Mouse (Mus musculus): ENCODE measurements at regions not wholly inside any gene's neighbourhood (a gene's known extent, or its start where the extent isn't known, plus 50 kb on each side); places are given as distances from the start of the nearest gene placed in this dataset.
"Not testable (repeated sequence)": the region's sequence is repeated elsewhere in the genome, so short reads cannot be mapped to it uniquely, and the experiment has no call there.

DNA sequence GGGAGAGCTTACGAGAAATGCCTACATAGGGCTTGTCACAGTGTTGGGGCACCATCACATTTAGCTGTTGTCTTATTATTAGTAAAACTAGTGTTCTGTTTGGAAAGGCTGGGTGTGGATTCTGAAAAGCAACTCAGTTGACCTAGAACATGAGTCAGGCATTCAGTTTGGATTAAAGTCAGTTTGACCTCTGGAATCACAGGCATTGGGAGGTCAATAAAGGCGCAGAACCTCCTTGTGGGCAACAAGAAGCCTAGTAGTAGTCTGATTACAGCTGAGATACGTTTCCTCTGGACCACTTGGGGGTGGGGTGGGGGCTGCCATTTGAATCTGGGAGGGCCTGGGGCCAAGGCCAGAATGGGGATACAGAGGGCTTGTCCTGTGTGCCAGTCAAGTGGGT, 52.1 kb upstream of the Map3k1 start:
- DNase-seq = no peak

DNA sequence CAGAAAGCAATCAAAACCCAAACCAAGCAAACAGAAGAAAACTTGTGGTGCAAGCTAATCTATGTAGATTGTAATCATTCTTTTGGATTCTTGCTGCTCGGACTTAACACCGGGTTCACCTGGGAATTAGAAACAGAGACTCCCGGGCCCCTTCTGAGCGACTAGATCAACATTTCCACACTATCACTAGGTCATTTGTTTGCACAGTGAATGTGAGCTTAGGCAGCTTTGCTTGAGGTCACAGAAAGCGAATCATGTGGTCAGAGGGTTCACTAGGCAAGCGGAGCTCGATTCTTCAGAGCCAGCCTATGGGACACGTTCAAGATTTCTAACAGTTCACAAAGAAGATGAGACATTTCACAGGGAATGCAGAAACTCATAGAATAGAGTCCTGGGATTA, 53.5 kb upstream of the Map3k1 start:
- no peak for DNase-seq

DNA sequence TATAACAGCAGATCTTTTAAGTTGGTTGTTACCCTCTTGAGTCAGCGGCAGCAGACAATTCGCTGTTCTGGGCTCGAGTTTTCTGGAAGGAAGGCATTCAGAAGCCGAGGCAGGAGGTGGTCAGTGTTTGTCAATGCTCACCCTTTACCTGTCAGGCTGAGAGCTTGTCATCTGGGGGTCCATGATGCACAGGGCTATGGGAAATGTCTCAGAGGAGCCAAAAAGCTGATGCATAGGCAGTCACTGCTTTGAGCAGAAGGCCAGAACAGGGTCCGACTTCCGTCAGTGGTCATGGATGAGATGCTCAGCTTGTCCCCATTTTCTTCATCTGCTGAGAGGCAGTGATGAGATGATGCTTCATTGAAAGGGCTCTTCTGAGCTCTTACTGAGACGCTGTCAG, 57.2 kb upstream of the Map3k1 start:
- DNase-seq = no peak

DNA sequence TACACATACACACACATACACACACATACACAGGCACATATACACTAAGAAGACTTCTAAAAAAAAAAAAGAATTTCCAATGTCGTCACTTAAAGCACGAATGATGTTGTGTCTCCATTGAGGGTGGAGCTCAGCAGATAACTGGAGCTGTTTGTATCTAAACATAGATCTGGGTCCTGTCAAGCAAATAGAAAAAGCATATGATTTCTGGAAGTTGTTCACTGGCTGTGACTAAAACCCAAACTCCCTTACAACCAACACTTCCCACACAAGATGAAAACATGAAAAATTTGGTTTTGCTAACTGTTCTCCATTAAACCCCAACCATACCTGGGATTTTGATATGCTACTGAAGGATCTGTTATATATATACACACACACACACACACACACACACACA, 58.5 kb upstream of the Map3k1 start:
- no peak for DNase-seq

DNA sequence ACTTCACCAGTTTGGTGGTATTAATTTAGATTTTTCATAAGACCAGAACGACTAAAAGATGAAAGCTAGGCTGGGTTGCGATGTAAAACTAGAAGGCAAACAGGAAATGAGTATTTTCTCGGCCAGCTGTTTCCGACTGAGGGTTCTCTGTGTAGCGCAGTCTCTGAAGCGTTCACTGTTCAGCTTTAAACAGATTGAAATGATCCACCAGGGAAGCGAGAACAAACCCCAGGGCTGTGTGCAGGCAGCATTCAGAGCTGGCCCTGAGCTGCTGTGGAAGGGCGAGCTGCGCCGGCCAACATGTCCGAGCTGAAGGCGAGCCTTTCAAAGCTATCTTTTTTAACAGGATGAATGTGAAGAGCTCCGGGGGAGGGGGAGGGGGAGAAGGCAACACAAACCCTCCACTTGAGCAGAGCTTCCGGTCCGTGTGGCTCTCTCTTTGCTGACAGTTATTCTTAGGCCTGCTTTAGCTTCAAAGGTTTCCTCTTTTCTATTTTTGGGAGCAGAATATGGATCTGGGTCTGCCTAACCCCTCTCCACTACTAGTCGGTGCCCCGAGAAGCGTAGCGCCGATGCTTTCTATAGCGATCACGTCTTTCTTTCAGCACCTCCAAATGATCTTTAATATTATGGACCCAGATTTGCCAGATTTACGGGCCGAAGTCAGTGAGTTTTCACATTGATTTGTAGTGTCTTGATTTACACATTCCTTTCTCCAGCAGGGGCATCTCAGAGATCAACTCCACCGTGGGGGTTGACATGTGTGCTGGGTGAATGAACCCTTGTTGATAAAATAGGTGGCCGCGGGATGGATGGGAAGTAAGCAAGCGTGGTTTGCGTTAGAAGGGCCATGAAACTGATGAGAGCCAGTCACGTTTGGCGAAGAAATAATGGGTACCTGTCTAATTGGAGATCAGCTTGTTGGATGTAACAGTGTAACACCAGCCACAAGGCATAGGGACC, 59.3 kb upstream of the Map3k1 start:
- DNase-seq = no peak

DNA sequence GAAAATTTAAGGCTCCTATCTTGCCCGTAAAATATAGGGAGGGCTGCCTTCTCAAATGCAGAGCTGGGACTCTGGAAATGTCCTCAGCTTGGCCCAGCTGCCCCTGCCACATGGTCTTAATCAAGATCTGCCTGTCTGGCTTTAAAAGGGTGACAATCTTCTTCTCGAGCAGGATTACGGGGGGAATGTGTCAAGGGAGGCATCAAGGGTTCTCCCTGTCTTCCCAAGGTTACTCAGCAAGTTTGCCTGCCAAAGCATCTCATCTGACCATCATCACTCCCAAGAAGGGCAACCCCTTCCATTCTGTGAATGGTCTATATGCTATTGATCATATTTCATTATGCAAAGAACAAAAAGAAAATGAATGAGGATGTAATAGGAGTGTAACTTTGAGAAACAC, 60.2 kb upstream of the Map3k1 start:
- DNase-seq = no peak

DNA sequence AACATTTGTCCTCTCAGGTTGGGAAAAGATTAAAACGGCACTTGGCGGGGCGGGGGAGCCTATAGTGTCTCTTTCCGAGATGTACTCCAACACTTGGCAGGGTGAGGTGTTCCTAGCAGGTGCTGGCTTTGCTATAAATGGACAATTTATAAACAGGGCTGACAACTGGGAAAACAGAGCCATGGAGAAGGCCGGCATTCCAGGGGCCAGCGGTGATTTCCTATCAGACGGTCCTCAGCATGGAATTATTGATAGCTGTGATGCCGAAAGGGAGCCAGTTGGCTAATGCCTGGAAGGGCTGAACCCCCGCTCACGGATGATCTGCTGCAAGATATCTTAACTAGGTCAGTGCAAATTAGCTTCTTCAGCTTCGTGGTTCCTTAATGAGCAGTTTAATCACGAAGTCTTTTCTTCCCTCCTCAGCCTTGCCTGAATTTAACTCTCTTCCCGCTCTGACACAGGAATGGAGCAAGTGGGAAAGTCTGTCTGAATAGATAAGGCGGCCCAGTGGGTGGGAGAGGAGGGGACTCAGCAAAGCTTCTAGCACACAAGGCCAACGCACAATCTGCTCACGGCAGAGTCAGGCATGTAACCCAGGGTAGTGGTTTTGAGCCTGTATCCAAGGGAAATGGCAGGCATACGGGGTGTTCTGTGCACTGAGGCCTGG, 61.1 kb upstream of the Map3k1 start:
- no peak for DNase-seq

DNA sequence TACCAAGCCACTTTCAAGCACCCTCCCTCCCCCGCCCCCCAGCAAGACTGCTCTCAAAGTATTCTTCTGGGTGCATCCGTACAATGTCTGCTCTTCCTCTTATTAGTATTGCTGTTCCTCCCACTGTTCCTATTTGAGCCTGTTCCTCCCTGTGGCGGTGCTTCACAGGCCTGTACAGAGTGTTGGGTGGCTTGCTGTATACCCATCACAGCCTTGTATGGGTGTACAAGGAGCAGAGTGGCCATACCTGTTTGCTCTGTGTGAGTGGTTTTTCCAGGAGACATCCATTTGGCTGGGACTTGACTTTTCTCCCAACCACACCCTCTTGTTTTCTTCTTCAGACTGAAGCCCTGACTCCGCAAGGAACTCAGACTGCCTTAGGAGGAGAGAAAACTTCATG, 61.7 kb upstream of the Map3k1 start:
- no peak for DNase-seq

DNA sequence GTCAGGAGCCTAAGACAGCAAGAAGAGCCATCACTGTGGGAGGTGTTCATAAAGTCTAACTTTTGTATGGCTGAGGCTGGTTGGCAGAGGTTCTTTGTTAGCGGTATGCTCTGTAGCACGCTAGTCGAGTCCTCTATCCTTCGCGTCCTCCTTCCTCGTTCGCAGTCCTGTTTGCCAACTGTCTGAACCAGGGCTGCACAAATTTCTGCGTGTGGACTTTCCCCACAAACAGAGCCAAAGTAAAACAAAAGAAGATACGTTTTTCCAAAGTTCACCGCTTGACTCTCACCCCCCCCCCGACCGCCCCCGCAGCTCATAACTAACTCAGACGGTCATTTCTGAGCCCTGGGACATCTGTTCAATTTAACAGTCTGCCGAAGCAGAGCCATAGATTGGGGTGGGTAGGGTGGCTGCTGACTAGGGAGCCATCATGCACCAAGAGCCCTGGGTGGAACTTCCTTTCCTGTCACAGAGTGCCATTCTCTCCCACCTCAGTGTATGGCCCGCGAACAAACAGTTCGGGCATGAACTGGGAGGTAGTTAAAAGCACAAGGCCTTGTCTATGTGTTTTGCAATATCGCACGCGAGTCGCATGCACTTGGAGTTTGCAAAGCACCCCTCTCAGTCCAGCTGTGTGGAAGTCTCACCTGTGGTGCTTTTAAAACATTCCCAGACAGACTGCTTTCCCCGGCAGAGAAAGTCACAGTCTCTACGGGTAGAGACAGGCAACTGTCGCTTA, 63.0 kb upstream of the Map3k1 start:
- no peak for DNase-seq

DNA sequence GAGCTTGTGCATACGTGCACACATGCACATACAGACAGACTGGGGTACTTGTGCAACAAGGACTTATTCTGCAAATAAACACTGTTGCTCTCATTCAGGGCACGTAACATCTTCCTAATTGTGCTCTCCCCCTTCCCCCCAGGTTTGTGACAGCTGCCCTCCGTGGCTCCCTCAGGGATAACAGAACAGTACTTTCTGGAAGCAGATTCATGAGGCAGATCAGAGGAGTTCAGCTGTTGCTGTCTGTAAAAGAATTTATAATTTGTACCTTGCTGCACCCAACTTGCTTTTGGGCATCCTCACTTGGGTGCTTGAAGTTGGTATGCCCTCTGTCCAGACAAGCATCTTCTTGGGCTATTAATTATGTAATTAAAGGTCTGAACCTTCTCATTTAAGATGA, 65.5 kb upstream of the Map3k1 start:
- DNase-seq = no peak

DNA sequence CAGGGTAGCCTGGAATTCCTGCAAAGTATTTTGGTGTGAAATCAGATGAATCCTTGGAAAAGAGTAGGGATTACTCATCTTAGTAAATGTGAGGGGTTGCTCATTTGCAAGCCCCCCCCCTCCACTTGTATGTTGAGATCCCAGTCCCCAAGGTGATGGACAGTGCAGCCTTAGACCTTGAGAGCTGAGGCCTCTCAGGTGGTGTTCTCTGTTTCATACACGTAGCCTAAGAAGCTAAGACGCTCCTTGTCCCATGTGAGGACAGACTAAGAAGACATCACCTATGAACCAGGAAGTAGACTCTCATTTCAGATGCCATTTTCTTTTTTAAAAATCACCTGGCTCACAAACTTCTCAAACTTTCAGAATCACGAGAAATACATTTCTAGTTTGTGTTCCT, 67.6 kb upstream of the Map3k1 start:
- DNase-seq = no peak

DNA sequence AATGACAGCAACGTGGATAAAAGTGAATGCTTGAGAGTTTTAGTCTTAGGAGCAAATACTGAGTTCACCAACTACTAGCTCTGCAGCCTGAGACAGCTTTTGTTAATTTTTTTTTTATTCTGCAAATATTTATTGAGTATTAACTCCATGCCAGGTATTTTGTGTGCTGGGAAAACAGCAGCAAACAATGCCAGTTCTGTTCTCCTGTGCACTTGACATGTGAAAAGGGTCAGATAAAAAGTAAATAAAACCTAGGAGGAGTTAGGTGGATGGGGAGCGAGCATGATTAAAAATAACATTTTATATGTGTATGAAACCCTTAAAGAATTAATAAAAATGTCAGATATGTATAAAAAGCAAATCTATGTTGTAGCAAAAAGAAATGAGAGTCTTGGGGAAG, 68.1 kb upstream of the Map3k1 start:
- no peak for DNase-seq

DNA sequence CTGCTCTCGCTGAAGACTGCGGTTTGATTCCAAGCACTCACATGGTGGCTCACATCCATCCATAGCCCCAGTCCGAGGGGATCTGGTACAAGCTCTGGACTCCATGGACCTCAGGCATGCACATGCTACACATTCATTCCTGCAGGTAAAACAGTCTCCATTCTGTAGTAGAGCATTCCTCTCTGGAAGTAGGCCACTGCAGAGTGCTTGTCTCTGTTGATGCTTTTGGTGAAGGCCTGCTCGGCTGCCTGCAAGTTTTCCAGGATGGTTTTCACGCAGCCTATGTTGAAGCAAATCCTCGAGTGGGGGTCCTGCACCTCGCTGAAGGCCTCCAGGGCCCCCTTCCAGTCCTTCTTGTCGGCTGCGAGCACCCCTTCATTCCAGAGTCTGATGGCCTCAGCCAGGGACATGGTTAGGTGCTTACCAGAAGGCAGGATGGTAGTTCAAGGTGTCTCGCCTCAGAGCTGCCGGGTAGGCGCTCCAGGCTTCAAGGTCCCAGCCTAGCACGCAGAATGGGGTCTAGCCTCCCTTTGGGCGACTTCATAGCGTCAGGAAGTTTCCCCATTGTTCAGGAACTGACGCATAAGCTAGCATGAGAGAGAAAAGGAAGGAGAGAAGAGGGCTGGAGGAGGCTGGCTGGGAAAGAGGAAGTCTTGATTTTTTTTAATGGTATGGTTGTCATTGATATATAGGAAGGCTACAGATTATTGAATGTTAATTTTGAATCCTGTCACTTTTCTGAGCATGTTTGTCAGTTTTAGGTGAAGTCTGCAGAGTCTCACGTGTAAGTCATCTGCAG, 75.2 kb upstream of the Map3k1 start:
- not testable (repeated sequence) for DNase-seq

DNA sequence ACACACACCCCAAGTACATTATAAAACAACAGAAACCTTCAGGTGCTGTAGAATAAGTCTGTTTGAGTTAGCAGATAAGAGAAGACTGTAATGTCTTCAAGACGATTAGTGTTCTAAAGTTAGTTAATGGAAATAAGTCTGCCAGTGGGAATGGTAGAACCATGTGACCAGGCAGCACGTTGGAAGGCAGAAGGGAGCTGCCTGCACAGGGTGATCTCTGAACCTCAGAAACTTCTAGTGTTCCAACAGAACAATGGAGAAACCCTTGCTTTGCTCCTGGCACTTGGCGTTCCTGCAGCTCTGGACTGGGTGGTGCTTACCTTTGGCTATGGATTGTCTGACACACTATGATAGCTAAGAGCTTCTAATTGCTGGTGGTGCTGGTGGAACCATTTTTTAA, 82.0 kb upstream of the Map3k1 start:
- DNase-seq = no peak

DNA sequence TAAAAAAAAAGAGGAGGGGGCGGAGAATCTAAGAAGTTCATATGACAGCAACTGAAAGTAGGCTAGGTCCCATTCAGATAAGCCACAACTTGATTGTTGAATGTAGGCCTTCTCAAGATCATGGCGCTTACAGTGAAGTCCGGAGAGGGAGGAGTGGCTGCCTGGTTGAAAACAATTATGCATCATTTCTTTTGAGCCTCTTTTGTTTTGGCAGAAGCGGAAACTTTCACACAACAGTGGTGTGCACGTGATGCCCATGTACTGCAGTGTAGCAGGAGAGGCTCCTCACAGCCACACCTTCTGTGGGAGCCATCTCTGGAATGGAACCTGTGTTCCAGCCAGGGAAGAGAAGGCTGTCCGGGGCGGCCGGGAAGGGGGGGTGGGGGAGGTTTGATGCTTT, 83.3 kb upstream of the Map3k1 start:
- DNase-seq = no peak

DNA sequence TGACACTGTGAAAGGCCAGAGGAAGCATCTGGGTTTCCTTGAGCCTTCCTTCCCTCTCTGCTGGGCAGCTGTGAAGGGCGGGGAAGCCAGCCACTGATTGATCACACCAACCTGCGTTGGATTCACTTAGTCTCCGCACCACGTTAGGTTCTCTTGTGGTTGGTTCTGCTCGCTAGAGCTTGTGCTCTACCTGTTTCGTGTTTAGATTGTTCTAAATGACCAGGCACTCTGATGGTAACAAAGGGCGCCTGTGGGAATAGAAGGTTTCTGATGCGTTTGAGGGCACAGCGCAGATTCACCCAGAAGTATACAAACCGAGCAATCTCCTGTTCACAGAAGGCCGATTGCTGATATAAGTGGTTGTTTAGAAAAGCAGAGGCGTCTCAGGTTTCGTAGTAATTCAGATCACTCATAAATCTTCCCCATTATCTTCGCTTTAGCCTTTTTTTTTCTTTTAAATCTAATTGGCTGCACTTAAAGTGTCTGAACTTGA, 84.5 kb upstream of the Map3k1 start:
- no peak for DNase-seq

DNA sequence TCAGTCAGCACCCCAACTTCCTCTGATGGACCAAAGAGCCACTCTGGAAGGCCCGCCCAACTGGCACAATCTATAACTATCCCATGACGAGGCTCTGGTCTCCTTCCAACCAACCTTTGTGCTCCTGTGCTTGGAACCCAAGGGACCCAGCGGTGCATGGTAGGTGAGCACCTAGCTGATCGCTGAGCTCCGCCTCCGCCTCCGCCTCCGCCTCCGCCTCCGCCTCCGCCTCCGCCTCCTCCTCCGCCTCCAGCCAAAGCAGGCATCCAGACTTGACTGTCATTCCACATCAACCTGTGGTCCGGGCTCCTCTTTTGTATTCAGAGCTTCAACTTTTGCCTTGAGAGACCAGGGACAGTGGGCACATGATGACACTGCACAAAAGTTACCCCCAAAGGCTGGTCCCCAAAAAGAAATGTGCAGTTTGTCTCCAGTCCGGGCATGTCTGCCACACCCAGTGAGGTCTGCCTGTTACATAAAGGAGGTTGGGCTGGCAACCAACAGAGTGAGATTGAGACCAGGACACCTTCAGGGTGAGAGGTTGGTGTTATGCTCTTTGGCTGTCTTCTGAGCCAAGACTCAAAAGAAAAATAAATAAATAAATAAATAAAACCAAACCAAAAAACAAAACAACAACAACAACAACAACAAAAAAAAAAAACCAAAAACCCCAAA, 86.1 kb upstream of the Map3k1 start:
- no peak for DNase-seq

DNA sequence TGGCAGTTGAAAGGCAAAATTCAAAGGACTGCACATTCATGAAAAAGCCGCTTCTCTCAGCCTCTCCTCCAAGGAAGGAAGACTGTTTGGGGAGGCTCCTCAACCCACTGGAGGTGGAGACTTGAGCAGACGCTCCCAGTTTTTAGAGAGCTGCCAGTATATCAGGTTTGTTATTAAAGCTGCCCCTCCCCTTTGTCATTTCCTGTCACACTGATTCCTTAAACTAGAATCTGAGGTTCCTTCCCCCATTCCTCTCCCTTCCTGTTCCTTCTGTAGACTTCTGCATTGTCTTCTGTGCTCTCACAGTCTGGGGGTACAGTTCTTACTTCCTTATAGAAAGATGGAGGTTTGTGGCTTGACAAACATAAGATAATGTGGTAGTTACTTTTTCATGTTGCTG, 87.5 kb upstream of the Map3k1 start:
- no peak for DNase-seq

DNA sequence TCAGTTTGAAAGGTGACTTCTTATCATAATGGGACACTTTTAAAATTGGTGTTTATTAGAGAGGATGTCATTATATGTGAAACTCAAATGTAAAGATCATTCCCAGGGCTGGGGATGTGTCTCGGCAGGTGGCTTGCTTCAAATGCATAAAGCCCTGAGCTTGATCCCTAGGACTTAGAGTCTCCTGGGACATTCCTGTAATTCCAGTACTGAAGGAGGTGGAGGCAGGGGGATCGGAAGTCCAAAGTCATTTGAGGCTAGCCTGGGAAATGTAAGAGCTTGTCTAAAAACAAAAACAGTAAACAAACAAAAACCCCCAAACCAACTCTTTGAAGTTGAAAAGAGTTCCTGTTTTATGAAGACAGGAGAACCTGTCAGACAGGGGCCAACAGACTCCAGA, 94.6 kb upstream of the Map3k1 start:
- no peak for DNase-seq

DNA sequence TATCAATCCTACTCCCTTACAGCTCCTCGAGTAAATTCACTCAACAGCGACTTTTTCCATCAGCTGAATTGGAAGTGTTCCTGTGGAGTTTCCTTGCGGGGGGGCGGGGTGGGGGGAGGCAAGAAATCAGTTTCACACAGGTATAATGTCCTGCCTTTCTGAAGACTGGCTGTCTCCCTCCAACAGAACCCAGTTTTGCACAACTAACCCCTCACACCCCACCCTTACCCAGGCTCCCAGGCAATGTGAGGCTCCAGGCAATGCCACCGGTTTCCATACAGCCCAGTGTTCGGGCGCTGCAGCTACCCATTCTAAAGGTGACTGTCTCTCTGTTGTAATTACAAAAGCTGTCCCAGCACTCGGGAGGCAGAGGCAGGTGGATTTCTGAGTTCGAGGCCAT, 95.1 kb upstream of the Map3k1 start:
- no peak for DNase-seq

DNA sequence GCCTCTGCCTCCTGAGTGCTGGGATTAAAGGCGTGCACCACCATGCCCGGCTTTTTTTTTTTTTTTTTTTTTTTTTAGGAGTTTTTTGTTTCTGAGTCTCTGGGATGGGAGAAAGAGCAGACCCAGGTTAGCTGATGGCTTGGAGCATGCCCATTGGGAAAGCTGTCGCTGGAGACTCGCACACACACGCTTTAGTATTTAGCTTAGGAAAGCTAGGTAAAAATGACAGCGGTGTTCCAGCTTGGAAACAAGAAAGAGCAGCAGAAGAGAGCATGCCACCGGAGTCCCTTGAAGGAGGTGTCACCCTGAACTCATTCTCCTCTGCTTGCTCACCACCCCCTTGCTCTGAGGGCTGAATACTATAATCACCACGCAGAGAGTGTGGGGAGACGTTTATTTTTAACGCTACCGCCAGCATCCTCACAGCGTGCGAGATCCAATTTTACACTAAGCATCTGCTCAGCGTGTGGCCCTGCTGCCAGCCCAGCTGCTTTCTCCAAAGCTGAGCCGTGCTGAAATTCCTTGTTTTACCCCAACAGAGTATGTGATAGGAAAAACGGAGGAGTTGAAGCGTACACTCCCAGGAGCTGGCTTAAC, 95.9 kb upstream of the Map3k1 start:
- peak; percentile 51 for DNase-seq

DNA sequence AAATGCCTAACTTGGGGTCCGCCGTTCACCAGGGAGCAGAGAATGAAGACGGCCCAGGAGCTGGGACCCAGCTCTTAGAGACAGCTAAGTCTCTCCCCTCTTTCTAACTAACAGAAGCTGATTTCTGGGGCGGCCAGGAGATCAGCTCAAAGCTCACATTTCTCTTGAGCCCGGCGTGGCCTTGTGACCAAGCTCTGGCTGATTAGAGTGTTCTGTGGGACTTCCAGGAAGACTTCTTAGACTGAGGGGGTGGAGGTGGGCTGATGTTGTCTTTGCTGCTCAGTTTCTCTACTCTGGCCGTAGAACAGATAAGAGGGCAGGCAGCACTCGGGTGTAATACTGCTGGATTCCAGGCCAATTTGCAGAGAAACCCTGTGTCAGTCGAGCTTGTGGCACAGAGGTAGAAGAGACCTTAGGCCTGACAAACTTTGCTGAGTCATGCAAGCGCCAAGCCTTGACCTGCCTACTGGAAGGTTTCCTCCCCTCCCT, 96.5 kb upstream of the Map3k1 start:
- no peak for DNase-seq

All from cerebellum, adult 11 months (tissue).